Mouse (Mus musculus): Measurements from ENCODE around the gene Eif4g2. TPM values are rescaled to one million over a fixed set of nuclear protein-coding genes. Genes with fewer than 3 reads are reported as not detected.
A peak's percentile ranks its signal among the peaks of the same experiment; 100 is the strongest.

Eif4g2 gene
- total RNA-seq, 1 experiment from 2014 or later: 1,289 TPM

DNA sequence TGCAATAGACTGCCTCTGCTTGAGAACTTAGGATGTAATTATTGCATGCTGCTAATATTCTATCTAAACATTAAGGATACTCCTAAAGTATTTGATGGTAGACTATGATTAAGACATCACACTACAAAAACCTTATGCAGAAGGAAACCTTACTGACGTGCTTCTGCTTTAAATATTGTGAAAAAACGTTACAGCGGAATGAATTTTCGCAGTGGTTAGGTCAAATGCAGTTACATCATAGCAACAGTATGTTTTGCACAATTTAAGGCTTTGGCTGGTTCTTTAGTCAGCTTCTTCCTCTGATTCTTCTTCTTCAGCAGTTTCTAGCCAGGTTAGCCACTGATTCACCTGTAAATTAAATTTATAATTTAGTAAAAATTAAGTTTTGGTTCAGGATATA lies 10.4 kb downstream of the Eif4g2 start:
- no peak for ATAC-seq (replicated peaks; ENCODE audit: low read depth, poor library complexity, severe bottlenecking)

DNA sequence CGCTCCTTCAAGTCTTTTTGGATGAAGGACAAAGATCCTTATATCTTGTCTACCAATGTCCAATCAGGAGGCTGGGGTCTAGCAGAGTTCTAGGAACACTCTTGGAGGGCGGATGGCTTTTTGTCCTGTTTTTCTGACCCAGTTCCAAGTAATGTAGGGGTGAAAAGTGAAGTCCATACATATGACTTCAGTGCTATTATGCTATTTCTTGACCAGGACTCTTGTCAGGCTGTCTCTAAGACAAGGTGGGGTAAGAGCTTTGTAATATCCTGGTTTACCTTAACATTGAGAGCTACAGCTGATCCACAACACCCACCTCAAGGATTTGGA lies 12.7 kb downstream of the Eif4g2 start:
- no peak for ATAC-seq (replicated peaks; ENCODE audit: low read depth, poor library complexity, severe bottlenecking)

DNA sequence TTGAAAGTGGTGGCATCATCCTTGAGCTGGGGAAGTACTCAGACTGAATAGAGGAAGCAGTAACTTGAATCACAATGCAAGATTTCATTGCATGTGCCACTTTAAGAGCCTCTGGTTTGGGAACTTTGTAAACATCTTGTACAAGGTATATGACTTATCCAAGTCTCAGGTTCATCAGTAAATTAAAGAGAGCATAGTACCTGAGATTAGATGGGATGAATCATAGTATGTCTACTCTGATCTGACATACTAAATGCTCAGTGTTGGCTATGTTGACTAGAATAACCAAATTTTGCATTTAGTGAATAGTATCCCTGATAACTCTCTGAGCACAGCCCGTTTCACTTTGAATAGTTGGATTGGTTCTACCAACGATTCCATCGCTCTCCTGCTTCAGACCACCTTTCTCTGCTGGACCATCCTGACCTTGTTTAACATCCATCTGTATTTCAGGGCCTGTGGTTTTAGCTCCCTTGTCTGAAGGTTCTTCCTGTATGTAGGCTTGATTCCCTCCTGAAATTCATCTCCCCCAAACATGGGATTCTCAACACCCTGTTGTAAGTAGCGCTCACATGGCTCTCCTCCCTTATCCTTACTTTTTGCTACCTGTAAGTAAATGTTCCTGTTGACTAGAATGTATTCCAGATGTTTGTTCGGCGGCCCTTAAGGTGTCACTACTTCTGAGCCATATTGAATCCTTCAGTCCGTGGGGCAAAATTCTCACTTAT lies 13.2 kb downstream of the Eif4g2 start:
- peak; percentile 41; the same call in 1 of the 2 replicates for ATAC-seq (replicated peaks; ENCODE audit: low read depth, poor library complexity, severe bottlenecking)

DNA sequence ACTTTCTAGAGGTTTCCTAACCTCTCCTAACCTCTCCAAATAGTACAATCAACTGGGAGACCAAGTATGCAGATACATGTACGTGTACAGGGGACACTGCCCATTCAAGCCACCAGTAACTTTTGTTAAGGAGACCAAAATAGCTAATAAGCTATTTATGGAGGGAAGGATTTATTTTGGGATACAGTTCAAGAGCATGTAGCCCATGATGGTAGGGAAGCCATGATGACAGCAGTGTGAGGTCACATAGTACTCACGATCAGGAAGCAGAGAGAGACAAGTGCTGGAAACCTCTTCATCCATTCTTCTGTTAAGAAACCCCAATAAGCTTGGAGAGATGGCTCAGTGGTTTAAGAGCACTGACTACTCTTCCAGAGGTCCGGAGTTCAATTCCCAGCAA lies 14.6 kb downstream of the Eif4g2 start:
- no peak for ATAC-seq (replicated peaks; ENCODE audit: low read depth, poor library complexity, severe bottlenecking)

GRCm38 (mm10) chr7:111062971-111063370 lies 19.9 kb downstream of the Eif4g2 start:
- ATAC-seq (replicated peaks; ENCODE audit: low read depth, poor library complexity, severe bottlenecking): no peak

- no peak for ATAC-seq (replicated peaks; ENCODE audit: low read depth, poor library complexity, severe bottlenecking)
Observed at GRCm38 (mm10) chr7:111059527-111059926, 23.3 kb downstream of the Eif4g2 start.

- ATAC-seq (replicated peaks; ENCODE audit: low read depth, poor library complexity, severe bottlenecking): no peak
Observed at GRCm38 (mm10) chr7:111055984-111056657, 26.7 kb downstream of the Eif4g2 start.

GRCm38 (mm10) chr7:111055221-111055620 lies 27.6 kb downstream of the Eif4g2 start:
- ATAC-seq (replicated peaks; ENCODE audit: low read depth, poor library complexity, severe bottlenecking): no peak

GRCm38 (mm10) chr7:111049652-111050421 lies 33.0 kb downstream of the Eif4g2 start:
- peak; percentile 88 for ATAC-seq (replicated peaks; ENCODE audit: low read depth, poor library complexity, severe bottlenecking)

GRCm38 (mm10) chr7:111048920-111049319 lies 33.9 kb downstream of the Eif4g2 start:
- no peak for ATAC-seq (replicated peaks; ENCODE audit: low read depth, poor library complexity, severe bottlenecking)

GRCm38 (mm10) chr7:111029046-111029553 lies 53.7 kb downstream of the Eif4g2 start:
- ATAC-seq (replicated peaks; ENCODE audit: low read depth, poor library complexity, severe bottlenecking): no peak

- ATAC-seq (replicated peaks; ENCODE audit: low read depth, poor library complexity, severe bottlenecking): peak; percentile 93
Observed at GRCm38 (mm10) chr7:111028281-111029045, 54.4 kb downstream of the Eif4g2 start, which contains the start of gene Ctr9. Ctr9 (plus strand) TSS chr7:111028951.

- ATAC-seq (replicated peaks; ENCODE audit: low read depth, poor library complexity, severe bottlenecking): no peak
Observed at GRCm38 (mm10) chr7:111024912-111025311, 57.9 kb downstream of the Eif4g2 start.

- ATAC-seq (replicated peaks; ENCODE audit: low read depth, poor library complexity, severe bottlenecking): no peak
Observed at GRCm38 (mm10) chr7:111024068-111024594, 58.7 kb downstream of the Eif4g2 start.

- no peak for ATAC-seq (replicated peaks; ENCODE audit: low read depth, poor library complexity, severe bottlenecking)
Observed at GRCm38 (mm10) chr7:111020814-111021213, 62.0 kb downstream of the Eif4g2 start.

Other genes with a start within 250 kb of the Eif4g2 start
- gene Rnf141, start 238.6 kb downstream of the Eif4g2 start, total RNA-seq (2017): 45.3 and 49.2 TPM in 2 replicates
- not detected in 2 replicates for gene Lyve1, start 219.8 kb downstream of the Eif4g2 start, total RNA-seq (2017)
- gene Mrvi1, start 100.6 kb downstream of the Eif4g2 start, total RNA-seq (2017): 3.4 and 7.0 TPM in 2 replicates
- 87.3 and 90.9 TPM in 2 replicates for gene Ctr9, start 54.1 kb downstream of the Eif4g2 start, total RNA-seq (2017)

All from common myeloid progenitor, adult 5-6 weeks (primary cell).